Mouse (Mus musculus) heart, embryonic 15.5 days (tissue): ENCODE measurements around the gene Lnx2. TPM values are rescaled to one million over a fixed set of nuclear protein-coding genes. Genes with fewer than 3 reads are reported as not detected.

Experiments
- ATAC-seq: fragments of 200-750 bp; cut with Nextera tagmentation; replicated peaks from 2 replicates; pipeline ENCODE4 v1.8.0; 2017; ENCODE audit warnings: low read depth, moderate TSS enrichment; ENCODE audit not compliant: insufficient number of reproducible peaks, insufficient read depth, low FRiP score
- H3K27ac ChIP-seq: fragments of 300-500 bp; sonication (generic); 2 replicates; pipeline ENCODE4 v1.5.1; 2015; ENCODE audit warnings: mild to moderate bottlenecking, inconsistent platforms
- H3K27me3 ChIP-seq: fragments of 300-500 bp; sonication (generic); 2 replicates; pipeline ENCODE4 v1.6.1; 2015; ENCODE audit warnings: inconsistent platforms
- H3K36me3 ChIP-seq: fragments of 300-500 bp; sonication (generic); 2 replicates; pipeline ENCODE4 v1.6.1; 2015; ENCODE audit warnings: mild to moderate bottlenecking, inconsistent platforms
- H3K4me1 ChIP-seq: fragments of 300-500 bp; sonication (generic); replicated peaks from 2 replicates; pipeline ENCODE4 v1.6.1; 2015; ENCODE audit warnings: inconsistent platforms
- H3K4me2 ChIP-seq: fragments of 300-500 bp; sonication (generic); 2 replicates; pipeline ENCODE4 v1.6.1; 2015; ENCODE audit warnings: inconsistent platforms, mild to moderate bottlenecking, moderate library complexity
- H3K4me3 ChIP-seq: fragments of 300-500 bp; sonication (generic); 2 replicates; pipeline ENCODE4 v1.5.1; 2015; ENCODE audit warnings: mild to moderate bottlenecking, inconsistent platforms
- H3K9ac ChIP-seq: fragments of 300-500 bp; sonication (generic); 2 replicates; pipeline ENCODE4 v1.6.1; 2015; ENCODE audit warnings: mild to moderate bottlenecking, inconsistent platforms
- H3K9me3 ChIP-seq: fragments of 300-500 bp; sonication (generic); replicated peaks from 2 replicates; pipeline ENCODE4 v1.6.1; 2016; ENCODE audit warnings: inconsistent platforms
- WGBS: fragments of 180-500 bp; shearing (Covaris S2); methylation state at CpG from one replicate; pipeline ENCODE4 v1.1.7; 2015; ENCODE audit warnings: mixed read lengths; 5-methylcytosine and 5-hydroxymethylcytosine counted together
- polyA plus RNA-seq: library from polyadenylated mRNA; unstranded; fragments of >200 nt; fragmentation: Nextera tagmentation; extraction: Ambion mirVana; gene quantifications from 2 replicates; pipeline ENCODE4 v1.2.1, GENCODE M21; 2015

The Lnx2 gene
- polyA plus RNA-seq, 1 experiment from 2014 or later, result 11.2 TPM

GRCm38 (mm10) chr5:147011333-147011732 is 65.1 kb downstream of the Lnx2 start:
- Histone ChIP-seq H3K9me3 (no peaks in the 10 kb centered on the region), H3K4me2 (no peak overlapping the region), H3K4me1 (no peaks in the 10 kb centered on the region; the same call in 1 of the 2 replicates), H3K9ac (no peak overlapping the region), H3K4me3 (no peak overlapping the region), H3K27ac (no peak overlapping the region), H3K27me3 (no peaks in the 10 kb centered on the region), H3K36me3 (no peaks in the 10 kb centered on the region)
- 82% methylated on average over 10 of the region's 10 CpGs for WGBS
- ATAC-seq, result no peak

GRCm38 (mm10) chr5:147003303-147003702 is 73.1 kb downstream of the Lnx2 start:
- no peak overlapping the region for H3K4me3 ChIP-seq
- H3K36me3 ChIP-seq, result no peaks in the 10 kb centered on the region
- H3K9me3 ChIP-seq, result no peaks in the 10 kb centered on the region
- 53% methylated on average over 1 of the region's 1 CpGs for WGBS
- no peaks in the 10 kb centered on the region for H3K27me3 ChIP-seq
- H3K4me2 ChIP-seq, result no peak overlapping the region
- no peaks in the 10 kb centered on the region for H3K4me1 ChIP-seq
- no peak overlapping the region for H3K27ac ChIP-seq
- H3K9ac ChIP-seq, result no peak overlapping the region
- ATAC-seq, result no peak

- Histone ChIP-seq H3K4me1 (no peaks in the 10 kb centered on the region), H3K9me3 (no peaks in the 10 kb centered on the region), H3K27ac (no peak overlapping the region), H3K27me3 (no peaks in the 10 kb centered on the region), H3K36me3 (no peaks in the 10 kb centered on the region), H3K9ac (no peak overlapping the region), H3K4me2 (no peak overlapping the region), H3K4me3 (no peak overlapping the region)
- WGBS, result 82% methylated on average over 4 of the region's 4 CpGs
- ATAC-seq, result no peak
These were observed 75.1 kb downstream of the Lnx2 start for GRCm38 (mm10) chr5:147001312-147001711.

- Histone ChIP-seq H3K27me3 (no peaks in the 10 kb centered on the region), H3K4me2 (no peak overlapping the region), H3K36me3 (no peaks in the 10 kb centered on the region), H3K4me1 (no peaks in the 10 kb centered on the region), H3K27ac (no peak overlapping the region), H3K9ac (no peak overlapping the region), H3K9me3 (no peaks in the 10 kb centered on the region), H3K4me3 (no peak overlapping the region)
- WGBS, result 88% methylated on average over 12 of the region's 12 CpGs
- ATAC-seq, result no peak
These were observed 77.6 kb downstream of the Lnx2 start for GRCm38 (mm10) chr5:146998802-146999201.

GRCm38 (mm10) chr5:146996812-146997211 is 79.6 kb downstream of the Lnx2 start:
- WGBS, result 80% methylated on average over 7 of the region's 7 CpGs
- no peaks in the 10 kb centered on the region for H3K36me3 ChIP-seq
- H3K4me3 ChIP-seq, result no peak overlapping the region
- no peaks in the 10 kb centered on the region for H3K27me3 ChIP-seq
- H3K9me3 ChIP-seq, result no peaks in the 10 kb centered on the region
- no peak overlapping the region for H3K4me2 ChIP-seq
- no peak overlapping the region for H3K9ac ChIP-seq
- H3K27ac ChIP-seq, result no peak overlapping the region
- 0 out of 2 replicates have a peak, but pooled peaks cover 4% of the 10 kb centered on the region for H3K4me1 ChIP-seq
- no peak for ATAC-seq

- H3K9ac ChIP-seq, result no peak overlapping the region
These were observed 81.4 kb downstream of the Lnx2 start for GRCm38 (mm10) chr5:146994973-146995372.

GRCm38 (mm10) chr5:146993509-146993908 is 82.9 kb downstream of the Lnx2 start:
- H3K4me3 ChIP-seq, result no peak overlapping the region
- H3K36me3 ChIP-seq, result no peaks in the 10 kb centered on the region
- H3K4me1 ChIP-seq, result peaks cover 4% of the 10 kb centered on the region; the same call in 1 of the 2 replicates
- no peak overlapping the region for H3K9ac ChIP-seq
- H3K9me3 ChIP-seq, result no peaks in the 10 kb centered on the region
- no peak overlapping the region for H3K4me2 ChIP-seq
- no peak for ATAC-seq
- no peak overlapping the region for H3K27ac ChIP-seq
- no peaks in the 10 kb centered on the region for H3K27me3 ChIP-seq
- WGBS, result 54% methylated on average over 8 of the region's 8 CpGs

More at GRCm38 (mm10) chr5:146994973-146995372, 81.4 kb downstream of the Lnx2 start:
- H3K4me2 ChIP-seq, result no peak overlapping the region
- 0 out of 2 replicates have a peak, but pooled peaks cover 4% of the 10 kb centered on the region for H3K4me1 ChIP-seq
- no peak for ATAC-seq
- no peaks in the 10 kb centered on the region for H3K27me3 ChIP-seq
- H3K36me3 ChIP-seq, result no peaks in the 10 kb centered on the region
- WGBS, result 50% methylated on average over 6 of the region's 6 CpGs
- no peaks in the 10 kb centered on the region for H3K9me3 ChIP-seq
- no peak overlapping the region for H3K4me3 ChIP-seq
- no peak overlapping the region for H3K27ac ChIP-seq

GRCm38 (mm10) chr5:146989051-146989450 is 87.3 kb downstream of the Lnx2 start:
- Histone ChIP-seq H3K36me3 (no peaks in the 10 kb centered on the region), H3K27me3 (peaks cover 26% of the 10 kb centered on the region), H3K4me3 (no peak overlapping the region), H3K4me2 (no peak overlapping the region), H3K4me1 (peaks cover 4% of the 10 kb centered on the region; the same call in 1 of the 2 replicates), H3K9ac (no peak overlapping the region), H3K27ac (no peak overlapping the region), H3K9me3 (no peaks in the 10 kb centered on the region)
- no peak for ATAC-seq
- 43% methylated on average over 5 of the region's 5 CpGs for WGBS

GRCm38 (mm10) chr5:146987588-146987987 is 88.8 kb downstream of the Lnx2 start:
- H3K27me3 ChIP-seq, result peaks cover 37% of the 10 kb centered on the region
- H3K4me3 ChIP-seq, result no peak overlapping the region
- H3K36me3 ChIP-seq, result no peaks in the 10 kb centered on the region
- 81% methylated on average over 10 of the region's 10 CpGs for WGBS
- no peak overlapping the region for H3K27ac ChIP-seq
- H3K9me3 ChIP-seq, result no peaks in the 10 kb centered on the region
- H3K4me2 ChIP-seq, result no peak overlapping the region
- no peak overlapping the region for H3K9ac ChIP-seq
- H3K4me1 ChIP-seq, result no peaks in the 10 kb centered on the region; the same call in 1 of the 2 replicates
- ATAC-seq, result no peak

GRCm38 (mm10) chr5:146985725-146986433 is 90.5 kb downstream of the Lnx2 start:
- H3K27ac ChIP-seq, result no peak overlapping the region
- H3K4me1 ChIP-seq, result no peaks in the 10 kb centered on the region; the same call in 1 of the 2 replicates
- no peak overlapping the region for H3K9ac ChIP-seq
- 57% methylated on average over 21 of the region's 21 CpGs for WGBS
- no peak overlapping the region for H3K4me3 ChIP-seq
- no peaks in the 10 kb centered on the region for H3K9me3 ChIP-seq
- H3K4me2 ChIP-seq, result peak overlapping the region; percentile 31
- no peak for ATAC-seq
- H3K36me3 ChIP-seq, result no peaks in the 10 kb centered on the region
- peaks cover 44% of the 10 kb centered on the region for H3K27me3 ChIP-seq

- Histone ChIP-seq H3K4me3 (no peak overlapping the region), H3K27ac (no peak overlapping the region), H3K27me3 (peaks cover 44% of the 10 kb centered on the region), H3K9ac (no peak overlapping the region), H3K36me3 (no peaks in the 10 kb centered on the region), H3K4me2 (no peak overlapping the region), H3K9me3 (no peaks in the 10 kb centered on the region), H3K4me1 (no peaks in the 10 kb centered on the region)
- WGBS, result 8% methylated on average over 8 of the region's 8 CpGs
- no peak for ATAC-seq
These were observed 93.2 kb downstream of the Lnx2 start for GRCm38 (mm10) chr5:146983216-146983615.

- H3K4me1 ChIP-seq, result no peaks in the 10 kb centered on the region
- H3K27me3 ChIP-seq, result peaks cover 41% of the 10 kb centered on the region
- no peaks in the 10 kb centered on the region for H3K36me3 ChIP-seq
- H3K9me3 ChIP-seq, result no peaks in the 10 kb centered on the region
- H3K4me3 ChIP-seq, result no peak overlapping the region
- no peak for ATAC-seq
- no peak overlapping the region for H3K9ac ChIP-seq
- no peak overlapping the region for H3K4me2 ChIP-seq
- 74% methylated on average over 6 of the region's 6 CpGs for WGBS
- H3K27ac ChIP-seq, result no peak overlapping the region
These were observed 95.0 kb downstream of the Lnx2 start for GRCm38 (mm10) chr5:146981376-146981775.
